Mouse (Mus musculus): ENCODE measurements around the gene Tedc2. TPM values are rescaled to one million over a fixed set of nuclear protein-coding genes. Genes with fewer than 3 reads are reported as not detected.

The Tedc2 gene
- polyA plus RNA-seq, 1 experiment from 2014 or later: 5.3 TPM

DNA sequence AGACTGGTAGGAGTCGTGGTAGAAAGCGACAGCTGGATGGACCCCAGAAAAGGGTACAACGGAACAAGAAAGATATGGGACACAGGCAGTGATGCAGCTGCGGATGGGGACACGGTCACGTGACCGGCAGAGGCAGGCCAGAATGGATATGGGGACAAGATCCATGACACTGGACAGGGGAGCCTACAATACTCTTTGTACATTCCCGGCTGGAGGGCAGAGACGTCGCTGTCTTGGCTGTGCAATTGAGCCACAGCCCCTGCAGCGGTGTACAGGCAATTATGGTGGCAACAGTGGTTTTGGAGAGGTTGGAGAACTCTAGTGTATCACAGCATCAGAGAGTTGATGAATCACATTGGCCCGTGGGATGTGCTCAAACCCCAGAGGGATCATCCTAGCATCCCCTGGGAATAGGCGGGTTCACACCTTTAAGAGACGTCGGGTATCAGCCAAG lies 14.7 kb downstream of the Tedc2 start:
- Histone ChIP-seq H3K4me2 (replicated peaks; ENCODE audit: low read depth, low read length) (peak overlapping the region; percentile 95), H3K9me3 (ENCODE audit: low read length) (no peaks in the 10 kb centered on the region), H3K4me1 (ENCODE audit: insufficient read depth, low read depth, low read length) (peaks cover 29% of the 10 kb centered on the region), H3K27me3 (replicated peaks; ENCODE audit: insufficient read depth, low read length) (0 out of 2 replicates have a peak, but pooled peaks cover 11% of the 10 kb centered on the region), H3K4me3 (ENCODE audit: low read depth, low read length) (peak overlapping the region; percentile 59), H3K36me3 (ENCODE audit: insufficient read depth, low read length) (no peaks in the 10 kb centered on the region), H3K27ac (ENCODE audit: low read length) (no peak overlapping the region), H3K9ac (replicated peaks; ENCODE audit: low read depth) (no peak overlapping the region)
- peak; percentile 29 for ATAC-seq
- 3% methylated on average over 15 of the region's 15 CpGs for WGBS
- TF ChIP-seq CTCF (IDR thresholded peaks at IDR 0.05) (no peak), EP300 (IDR thresholded peaks at IDR 0.05) (no peak)
- peak; percentile 54 for DNase-seq (ENCODE audit: low spot score)

DNA sequence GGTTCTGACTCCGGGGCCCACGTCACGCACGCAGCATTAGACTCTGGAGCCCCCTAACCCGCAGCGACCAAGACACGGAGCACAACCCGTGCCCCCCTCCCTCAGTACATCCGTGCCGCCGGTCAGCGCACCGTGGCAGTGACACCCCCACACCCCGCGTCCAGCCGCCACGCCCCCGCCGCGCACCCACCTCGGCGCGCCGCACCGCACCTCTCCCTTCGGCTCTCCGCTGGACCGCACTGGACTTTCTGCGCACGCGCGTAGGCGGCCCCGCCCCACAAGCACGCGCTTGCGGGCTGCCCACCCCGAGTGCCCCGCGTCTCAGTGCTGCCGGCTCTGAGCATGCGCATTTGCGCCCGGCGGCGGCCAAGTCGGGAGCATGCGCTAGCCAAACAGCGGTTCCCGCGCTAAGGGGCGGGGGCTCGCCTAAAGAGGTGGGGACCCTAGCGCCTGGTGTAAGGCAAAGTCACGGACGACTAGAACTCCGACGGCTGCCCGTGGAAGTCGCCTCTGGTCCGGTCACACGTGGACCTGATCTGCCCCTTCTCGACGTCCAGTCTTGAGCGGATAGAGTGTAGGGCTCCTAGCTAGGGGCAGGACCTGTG lies 15.3 kb downstream of the Tedc2 start, which contains the start of gene Tbc1d24:
Tbc1d24 (minus strand) TSS at position 279 of the 605 bp plus-strand sequence.
- DNase-seq (ENCODE audit: low spot score) (peak; percentile 93), ATAC-seq (peak; percentile 77)
- Histone ChIP-seq H3K4me2 (replicated peaks; ENCODE audit: low read depth, low read length) (peak within 1 kb of the TSS; percentile 95), H3K4me1 (ENCODE audit: insufficient read depth, low read depth, low read length) (peaks cover 29% of the 10 kb centered on the region), H3K27ac (ENCODE audit: low read length) (no peak within 1 kb of the TSS), H3K4me3 (ENCODE audit: low read depth, low read length) (peak within 1 kb of the TSS; percentile 59), H3K9ac (replicated peaks; ENCODE audit: low read depth) (peak within 1 kb of the TSS; percentile 29; the same call in 1 of the 2 replicates), H3K27me3 (replicated peaks; ENCODE audit: insufficient read depth, low read length) (0 out of 2 replicates have a peak, but pooled peaks cover 11% of the 10 kb centered on the region), H3K9me3 (ENCODE audit: low read length) (no peaks in the 10 kb centered on the region), H3K36me3 (ENCODE audit: insufficient read depth, low read length) (no peaks in the 10 kb centered on the region)
- WGBS: under 1% methylated on average over 50 of the region's 65 CpGs
- no peak for TF ChIP-seq CTCF (IDR thresholded peaks at IDR 0.05)
- no peak for TF ChIP-seq EP300 (IDR thresholded peaks at IDR 0.05)

GRCm38 (mm10) chr17:24204846-24205245 lies 15.8 kb downstream of the Tedc2 start:
- H3K9me3 ChIP-seq (ENCODE audit: low read length): no peaks in the 10 kb centered on the region
- whole genome bisulfite sequencing: 9% methylated on average over 7 of the region's 7 CpGs
- H3K4me1 ChIP-seq (ENCODE audit: insufficient read depth, low read depth, low read length): peaks cover 29% of the 10 kb centered on the region

GRCm38 (mm10) chr17:24203611-24204534 lies 16.8 kb downstream of the Tedc2 start:
- Histone ChIP-seq H3K4me3 (ENCODE audit: low read depth, low read length) (no peak overlapping the region), H3K9ac (replicated peaks; ENCODE audit: low read depth) (no peak overlapping the region), H3K9me3 (ENCODE audit: low read length) (no peaks in the 10 kb centered on the region), H3K27me3 (replicated peaks; ENCODE audit: insufficient read depth, low read length) (0 out of 2 replicates have a peak, but pooled peaks cover 7% of the 10 kb centered on the region), H3K27ac (ENCODE audit: low read length) (no peak overlapping the region), H3K36me3 (ENCODE audit: insufficient read depth, low read length) (no peaks in the 10 kb centered on the region), H3K4me1 (ENCODE audit: insufficient read depth, low read depth, low read length) (peaks cover 25% of the 10 kb centered on the region), H3K4me2 (replicated peaks; ENCODE audit: low read depth, low read length) (no peak overlapping the region)
- no peak for TF ChIP-seq CTCF (IDR thresholded peaks at IDR 0.05)
- no peak for TF ChIP-seq EP300 (IDR thresholded peaks at IDR 0.05)
- DNase-seq (ENCODE audit: low spot score) (no peak), ATAC-seq (no peak)
- 71% methylated on average over 3 of the region's 3 CpGs for WGBS

More at GRCm38 (mm10) chr17:24204846-24205245, 15.8 kb downstream of the Tedc2 start:
- Histone ChIP-seq H3K9ac (replicated peaks; ENCODE audit: low read depth) (peak overlapping the region; percentile 29; the same call in 1 of the 2 replicates), H3K4me3 (ENCODE audit: low read depth, low read length) (peak overlapping the region; percentile 59), H3K36me3 (ENCODE audit: insufficient read depth, low read length) (no peaks in the 10 kb centered on the region), H3K4me2 (replicated peaks; ENCODE audit: low read depth, low read length) (peak overlapping the region; percentile 95), H3K27ac (ENCODE audit: low read length) (no peak overlapping the region), H3K27me3 (replicated peaks; ENCODE audit: insufficient read depth, low read length) (0 out of 2 replicates have a peak, but pooled peaks cover 8% of the 10 kb centered on the region)
- ATAC-seq: no peak
- no peak for DNase-seq (ENCODE audit: low spot score)
- TF ChIP-seq EP300 (IDR thresholded peaks at IDR 0.05): no peak
- no peak for TF ChIP-seq CTCF (IDR thresholded peaks at IDR 0.05)

GRCm38 (mm10) chr17:24203068-24203467 lies 17.6 kb downstream of the Tedc2 start:
- Histone ChIP-seq H3K36me3 (ENCODE audit: insufficient read depth, low read length) (no peaks in the 10 kb centered on the region), H3K4me2 (replicated peaks; ENCODE audit: low read depth, low read length) (no peak overlapping the region), H3K27ac (ENCODE audit: low read length) (no peak overlapping the region), H3K27me3 (replicated peaks; ENCODE audit: insufficient read depth, low read length) (0 out of 2 replicates have a peak, but pooled peaks cover 7% of the 10 kb centered on the region), H3K4me3 (ENCODE audit: low read depth, low read length) (no peak overlapping the region), H3K9me3 (ENCODE audit: low read length) (no peaks in the 10 kb centered on the region), H3K9ac (replicated peaks; ENCODE audit: low read depth) (no peak overlapping the region), H3K4me1 (ENCODE audit: insufficient read depth, low read depth, low read length) (peaks cover 19% of the 10 kb centered on the region)
- no peak for TF ChIP-seq CTCF (IDR thresholded peaks at IDR 0.05)
- no peak for ATAC-seq
- DNase-seq (ENCODE audit: low spot score): no peak
- WGBS: 62% methylated on average over 4 of the region's 4 CpGs

DNA sequence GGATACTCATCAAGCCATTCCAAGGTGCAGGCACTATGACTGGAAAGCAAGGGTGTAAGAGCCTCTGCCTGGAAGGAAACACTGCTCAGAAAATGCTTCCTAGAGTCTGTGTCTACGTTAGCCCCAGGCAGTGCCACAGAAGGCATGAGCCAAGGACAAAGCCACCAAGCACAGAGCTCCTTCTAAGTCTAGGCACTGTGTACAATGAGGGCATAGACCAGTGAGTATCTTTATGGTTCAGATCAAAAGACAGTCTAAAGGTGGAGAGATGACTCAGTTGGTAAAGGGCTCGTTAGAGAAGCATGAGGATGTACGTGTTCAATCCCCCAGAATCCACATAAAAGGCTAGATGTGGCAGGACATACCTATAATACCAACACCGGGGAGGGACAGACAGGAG lies 19.6 kb downstream of the Tedc2 start:
- ATAC-seq (no peak), DNase-seq (ENCODE audit: low spot score) (no peak)
- Histone ChIP-seq H3K9ac (replicated peaks; ENCODE audit: low read depth) (no peak overlapping the region), H3K4me2 (replicated peaks; ENCODE audit: low read depth, low read length) (no peak overlapping the region), H3K4me3 (ENCODE audit: low read depth, low read length) (no peak overlapping the region), H3K36me3 (ENCODE audit: insufficient read depth, low read length) (no peaks in the 10 kb centered on the region), H3K9me3 (ENCODE audit: low read length) (no peaks in the 10 kb centered on the region), H3K27me3 (replicated peaks; ENCODE audit: insufficient read depth, low read length) (no peaks in the 10 kb centered on the region), H3K27ac (ENCODE audit: low read length) (no peak overlapping the region), H3K4me1 (ENCODE audit: insufficient read depth, low read depth, low read length) (peaks cover 14% of the 10 kb centered on the region)
- 75% methylated on average over 4 of the region's 4 CpGs for WGBS
- TF ChIP-seq CTCF (IDR thresholded peaks at IDR 0.05): no peak
- no peak for TF ChIP-seq EP300 (IDR thresholded peaks at IDR 0.05)

All from lung, postnatal 0 days (tissue).